Mouse (Mus musculus) embryonic facial prominence, embryonic 10.5 days (tissue): ENCODE measurements at regions not wholly inside any gene's neighbourhood (a gene's known extent, or its start where the extent isn't known, plus 50 kb on each side); places are given as distances from the start of the nearest gene placed in this dataset.

ENCODE experiments used
- DNase-seq: peaks from one replicate; pipeline ENCODE4 v3.0.0-alpha.2; 2017; ENCODE audit warnings: low spot score
- H3K27ac ChIP-seq: fragments of 300-500 bp; sonication (generic); replicated peaks from 2 replicates; pipeline ENCODE4 v1.5.1; 2016; ENCODE audit warnings: mild to moderate bottlenecking
- H3K27me3 ChIP-seq: fragments of 300-500 bp; sonication (generic); replicated peaks from 2 replicates; pipeline ENCODE4 v1.6.1; 2016; ENCODE audit warnings: low read depth, mild to moderate bottlenecking; ENCODE audit not compliant: poor library complexity, severe bottlenecking
- H3K36me3 ChIP-seq: fragments of 300-500 bp; sonication (generic); replicated peaks from 2 replicates; pipeline ENCODE4 v1.6.1; 2016; ENCODE audit warnings: mild to moderate bottlenecking, moderate library complexity
- H3K4me1 ChIP-seq: fragments of 300-500 bp; sonication (generic); 2 replicates; pipeline ENCODE4 v1.6.1; 2016
- H3K4me3 ChIP-seq: fragments of 300-500 bp; sonication (generic); 2 replicates; pipeline ENCODE4 v1.5.1; 2016; ENCODE audit warnings: mild to moderate bottlenecking, moderate library complexity
- H3K9me3 ChIP-seq: fragments of 300-500 bp; sonication (generic); 2 replicates; pipeline ENCODE4 v1.6.1; 2016; ENCODE audit warnings: mild to moderate bottlenecking
- WGBS: fragments of 180-500 bp; shearing (Covaris S2); methylation state at CpG from one replicate; pipeline ENCODE4 v1.1.7; 2016; 5-methylcytosine and 5-hydroxymethylcytosine counted together

GRCm38 (mm10) chr6:17201916-17202636, 78.9 kb upstream of the Cav2 start:
- 83% methylated on average over 6 of the region's 6 CpGs for WGBS

DNA sequence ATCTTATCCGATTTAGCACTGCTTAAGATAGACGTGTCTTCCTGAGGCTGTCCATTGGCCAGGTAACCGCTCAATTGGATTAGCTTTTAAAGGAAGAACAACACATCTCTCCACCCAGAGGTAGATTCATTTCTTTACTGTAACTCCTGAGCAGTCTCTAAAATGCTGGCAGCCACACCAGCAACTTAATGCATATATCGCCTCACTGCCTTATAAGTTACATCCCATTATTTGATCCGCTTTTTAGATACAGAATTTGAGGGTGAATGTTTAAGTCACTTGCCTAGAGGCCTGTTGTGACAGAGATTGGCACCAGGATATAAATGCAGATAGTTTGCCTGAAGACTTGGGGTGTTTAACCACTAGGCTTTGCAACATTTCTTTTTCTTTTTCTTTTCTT, 77.7 kb upstream of the Cav2 start:
- no peaks in the 10 kb centered on the region for H3K36me3 ChIP-seq
- WGBS, result 94% methylated on average over 5 of the region's 5 CpGs
- H3K4me3 ChIP-seq, result no peak overlapping the region
- no peak for DNase-seq
- no peaks in the 10 kb centered on the region for H3K9me3 ChIP-seq
- H3K27ac ChIP-seq, result no peak overlapping the region
- H3K27me3 ChIP-seq, result no peaks in the 10 kb centered on the region
- H3K4me1 ChIP-seq, result peaks cover 5% of the 10 kb centered on the region; the same call in 1 of the 2 replicates

More at GRCm38 (mm10) chr6:17201916-17202636, 78.9 kb upstream of the Cav2 start:
- peaks cover 9% of the 10 kb centered on the region; the same call in 1 of the 2 replicates for H3K4me1 ChIP-seq
- no peaks in the 10 kb centered on the region for H3K27me3 ChIP-seq
- no peaks in the 10 kb centered on the region for H3K9me3 ChIP-seq
- no peak overlapping the region for H3K4me3 ChIP-seq
- H3K36me3 ChIP-seq, result no peaks in the 10 kb centered on the region
- no peak overlapping the region for H3K27ac ChIP-seq
- no peak for DNase-seq

- DNase-seq, result no peak
- 55% methylated on average over 9 of the region's 9 CpGs for WGBS
Observed at GRCm38 (mm10) chr6:17203900-17204686, 76.9 kb upstream of the Cav2 start.

DNA sequence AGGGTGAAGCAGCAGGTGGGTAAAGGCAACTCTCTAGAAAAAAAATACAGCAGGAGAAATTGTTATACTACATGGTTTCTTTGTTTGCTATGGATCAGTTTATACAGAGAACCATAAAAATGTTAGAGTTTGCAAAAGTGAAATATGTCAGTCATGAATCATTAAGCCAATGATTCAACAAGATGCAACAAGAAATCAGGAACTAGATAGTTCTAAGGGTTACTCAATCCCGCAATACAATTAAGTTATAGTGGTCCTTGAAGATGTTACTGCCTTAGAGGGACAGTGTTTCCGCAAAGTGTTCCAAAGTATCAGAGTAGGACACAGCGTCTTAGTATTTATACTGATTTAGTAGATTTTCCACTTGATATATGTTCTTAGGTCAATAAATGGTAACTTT, 74.1 kb upstream of the Cav2 start:
- no peak overlapping the region for H3K27ac ChIP-seq
- no peaks in the 10 kb centered on the region for H3K36me3 ChIP-seq
- no peaks in the 10 kb centered on the region for H3K27me3 ChIP-seq
- H3K9me3 ChIP-seq, result no peaks in the 10 kb centered on the region
- no peak overlapping the region for H3K4me3 ChIP-seq
- H3K4me1 ChIP-seq, result peaks cover 8% of the 10 kb centered on the region; the same call in 1 of the 2 replicates
- no peak for DNase-seq
- 94% methylated on average over 3 of the region's 3 CpGs for WGBS

More at GRCm38 (mm10) chr6:17203900-17204686, 76.9 kb upstream of the Cav2 start:
- H3K4me1 ChIP-seq, result peaks cover 5% of the 10 kb centered on the region; the same call in 1 of the 2 replicates
- H3K4me3 ChIP-seq, result no peak overlapping the region
- no peaks in the 10 kb centered on the region for H3K36me3 ChIP-seq
- no peaks in the 10 kb centered on the region for H3K9me3 ChIP-seq
- H3K27me3 ChIP-seq, result no peaks in the 10 kb centered on the region
- no peak overlapping the region for H3K27ac ChIP-seq

- Histone ChIP-seq H3K27me3 (no peaks in the 10 kb centered on the region), H3K36me3 (no peaks in the 10 kb centered on the region), H3K27ac (no peak overlapping the region), H3K4me1 (0 out of 2 replicates have a peak, but pooled peaks cover 3% of the 10 kb centered on the region), H3K9me3 (no peaks in the 10 kb centered on the region), H3K4me3 (no peak overlapping the region)
- DNase-seq, result no peak
- 69% methylated on average over 4 of the region's 4 CpGs for WGBS
Observed at GRCm38 (mm10) chr6:17209792-17210191, 71.2 kb upstream of the Cav2 start.

- H3K27me3 ChIP-seq, result no peaks in the 10 kb centered on the region
- H3K4me1 ChIP-seq, result 0 out of 2 replicates have a peak, but pooled peaks cover 3% of the 10 kb centered on the region
- no peaks in the 10 kb centered on the region for H3K9me3 ChIP-seq
- H3K27ac ChIP-seq, result no peak overlapping the region
- WGBS, result 47% methylated on average over 5 of the region's 5 CpGs
- H3K4me3 ChIP-seq, result no peak overlapping the region
- DNase-seq, result no peak
- no peaks in the 10 kb centered on the region for H3K36me3 ChIP-seq
Observed at GRCm38 (mm10) chr6:17211346-17211745, 69.6 kb upstream of the Cav2 start.

- no peaks in the 10 kb centered on the region for H3K9me3 ChIP-seq
- 0 out of 2 replicates have a peak, but pooled peaks cover 3% of the 10 kb centered on the region for H3K4me1 ChIP-seq
- no peaks in the 10 kb centered on the region for H3K27me3 ChIP-seq
- H3K4me3 ChIP-seq, result no peak overlapping the region
- H3K27ac ChIP-seq, result no peak overlapping the region
- no peaks in the 10 kb centered on the region for H3K36me3 ChIP-seq
- DNase-seq, result no peak
- WGBS, result 51% methylated on average over 9 of the region's 9 CpGs
Observed at GRCm38 (mm10) chr6:17214774-17215173, 66.2 kb upstream of the Cav2 start.

DNA sequence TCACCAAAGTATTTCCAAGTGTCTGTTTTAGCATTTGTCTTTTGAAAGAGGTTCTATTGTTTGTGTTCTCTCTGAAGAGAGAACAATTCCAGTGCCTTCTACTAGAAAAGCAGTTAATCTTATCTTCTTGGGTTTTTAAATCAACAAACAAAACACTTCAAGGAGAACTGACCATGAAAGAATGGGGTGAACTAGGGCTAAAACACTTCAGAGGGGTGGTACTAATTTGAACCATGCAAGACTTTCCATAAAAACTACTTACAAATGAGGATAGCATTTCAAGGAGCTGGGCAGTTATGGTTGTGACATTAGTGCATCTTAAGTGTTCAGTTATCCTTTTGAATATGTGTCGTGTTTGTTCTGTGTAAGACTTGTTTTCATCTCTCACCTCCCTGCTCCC, 64.5 kb upstream of the Cav2 start:
- no peak overlapping the region for H3K27ac ChIP-seq
- WGBS, result 76% methylated on average over 1 of the region's 1 CpGs
- no peaks in the 10 kb centered on the region for H3K27me3 ChIP-seq
- no peaks in the 10 kb centered on the region for H3K9me3 ChIP-seq
- H3K4me1 ChIP-seq, result 0 out of 2 replicates have a peak, but pooled peaks cover 2% of the 10 kb centered on the region
- no peaks in the 10 kb centered on the region for H3K36me3 ChIP-seq
- H3K4me3 ChIP-seq, result no peak overlapping the region
- DNase-seq, result no peak

GRCm38 (mm10) chr6:17223744-17224143, 57.2 kb upstream of the Cav2 start:
- H3K9me3 ChIP-seq, result no peaks in the 10 kb centered on the region
- no peaks in the 10 kb centered on the region for H3K36me3 ChIP-seq
- no peak overlapping the region for H3K4me3 ChIP-seq
- no peak overlapping the region for H3K27ac ChIP-seq
- DNase-seq, result no peak
- H3K4me1 ChIP-seq, result no peaks in the 10 kb centered on the region
- WGBS, result 81% methylated on average over 2 of the region's 2 CpGs
- H3K27me3 ChIP-seq, result no peaks in the 10 kb centered on the region

DNA sequence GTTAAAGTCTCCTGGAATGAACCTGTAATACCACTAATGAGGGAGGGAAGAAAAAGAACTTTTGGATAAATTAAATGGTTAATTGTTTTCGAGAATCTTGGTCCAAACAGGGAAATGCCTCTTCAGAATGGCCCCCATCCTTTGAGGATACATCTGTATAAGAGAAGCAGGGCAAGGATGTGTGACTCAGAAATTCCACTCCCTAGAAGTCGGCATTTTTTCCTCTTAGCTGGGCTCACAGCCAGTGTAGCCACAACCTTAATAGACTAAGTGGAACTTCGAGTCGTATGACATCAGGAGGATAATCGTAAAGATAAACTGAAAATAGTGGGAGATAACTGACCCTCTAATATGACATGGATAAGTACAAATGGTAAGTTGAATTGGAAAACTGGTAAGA, 56.1 kb upstream of the Cav2 start:
- H3K36me3 ChIP-seq, result no peaks in the 10 kb centered on the region
- WGBS, result 88% methylated on average over 5 of the region's 5 CpGs
- H3K27me3 ChIP-seq, result no peaks in the 10 kb centered on the region
- H3K4me3 ChIP-seq, result no peak overlapping the region
- no peaks in the 10 kb centered on the region for H3K4me1 ChIP-seq
- no peak overlapping the region for H3K27ac ChIP-seq
- no peaks in the 10 kb centered on the region for H3K9me3 ChIP-seq
- DNase-seq, result no peak

DNA sequence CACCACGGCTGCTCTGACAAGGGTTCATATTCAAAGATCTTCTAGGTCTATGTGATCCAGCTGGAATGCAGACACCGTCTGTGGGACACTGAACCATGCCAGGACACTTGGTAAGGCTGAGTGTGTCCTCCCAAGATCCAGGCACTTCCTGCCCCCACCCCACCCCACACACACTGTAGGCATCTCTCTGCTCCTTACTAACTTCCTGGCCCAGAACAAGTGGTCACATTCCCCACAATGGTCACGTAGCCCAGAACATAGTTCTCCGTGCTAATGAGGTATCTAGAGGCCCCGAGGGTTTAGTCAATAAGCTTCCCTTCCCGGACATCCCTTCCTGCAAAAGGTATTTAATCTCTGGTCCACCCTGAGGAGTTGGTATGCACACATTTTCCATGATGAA, 54.5 kb upstream of the Cav2 start:
- WGBS, result 87% methylated on average over 6 of the region's 6 CpGs
- H3K27ac ChIP-seq, result no peak overlapping the region
- no peaks in the 10 kb centered on the region for H3K36me3 ChIP-seq
- H3K9me3 ChIP-seq, result no peaks in the 10 kb centered on the region
- no peak overlapping the region for H3K4me3 ChIP-seq
- H3K4me1 ChIP-seq, result no peaks in the 10 kb centered on the region
- no peaks in the 10 kb centered on the region for H3K27me3 ChIP-seq
- DNase-seq, result no peak
